Mouse (Mus musculus) CD4-positive, CD25-positive, alpha-beta regulatory T cell, adult 2 months (primary cell): ENCODE data around the gene Whrn.
A peak's percentile ranks its signal among the peaks of the same experiment; 100 is the strongest.

Experiments used
- DNase-seq: peaks from one replicate; pipeline ENCODE4 v3.0.0-alpha.2; 2012; ENCODE audit warnings: low read depth, low spot score

Whrn gene

GRCm38 (mm10) chr4:63408649-63409048 lies 87.1 kb downstream of the Whrn start:
- DNase-seq, result peak; percentile 82

- no peak for DNase-seq
Measured at GRCm38 (mm10) chr4:63408247-63408646, 87.5 kb downstream of the Whrn start.

GRCm38 (mm10) chr4:63405683-63406082 lies 90.1 kb downstream of the Whrn start:
- peak; percentile 16 for DNase-seq

GRCm38 (mm10) chr4:63405051-63405450 lies 90.7 kb downstream of the Whrn start:
- peak; percentile 78 for DNase-seq

GRCm38 (mm10) chr4:63404205-63404604 lies 91.6 kb downstream of the Whrn start:
- DNase-seq, result peak; percentile 82

GRCm38 (mm10) chr4:63403040-63403959 lies 92.5 kb downstream of the Whrn start, which contains the start of gene Akna:
Gene Akna, minus strand, starts transcription at chr4:63403354.
- peak; percentile 90 for DNase-seq

GRCm38 (mm10) chr4:63402558-63402957 lies 93.2 kb downstream of the Whrn start:
- DNase-seq, result peak; percentile 45

GRCm38 (mm10) chr4:63402056-63402455 lies 93.7 kb downstream of the Whrn start:
- DNase-seq, result peak; percentile 63

GRCm38 (mm10) chr4:63401620-63402019 lies 94.2 kb downstream of the Whrn start:
- no peak for DNase-seq

- peak; percentile 72 for DNase-seq
Measured at GRCm38 (mm10) chr4:63400541-63401306, 95.1 kb downstream of the Whrn start.

GRCm38 (mm10) chr4:63399691-63400270 lies 96.0 kb downstream of the Whrn start:
- peak; percentile 49 for DNase-seq

GRCm38 (mm10) chr4:63398854-63399609 lies 96.8 kb downstream of the Whrn start:
- peak; percentile 80 for DNase-seq

- no peak for DNase-seq
Measured at GRCm38 (mm10) chr4:63397981-63398537, 97.7 kb downstream of the Whrn start.

GRCm38 (mm10) chr4:63391322-63391721 lies 104.5 kb downstream of the Whrn start:
- DNase-seq, result peak; percentile 69

- peak; percentile 43 for DNase-seq
Measured at GRCm38 (mm10) chr4:63389887-63390528, 105.8 kb downstream of the Whrn start.

GRCm38 (mm10) chr4:63389121-63389886 lies 106.5 kb downstream of the Whrn start:
- peak; percentile 78 for DNase-seq

- peak; percentile 41 for DNase-seq
Measured at GRCm38 (mm10) chr4:63388029-63388428, 107.8 kb downstream of the Whrn start.

- DNase-seq, result peak; percentile 97
Measured at GRCm38 (mm10) chr4:63385784-63386183, 110.0 kb downstream of the Whrn start.

GRCm38 (mm10) chr4:63385253-63385652 lies 110.5 kb downstream of the Whrn start:
- DNase-seq, result peak; percentile 67

GRCm38 (mm10) chr4:63384262-63384661 lies 111.5 kb downstream of the Whrn start:
- DNase-seq, result peak; percentile 52
